Mouse (Mus musculus) cerebellum, adult 2 months (tissue): ENCODE results near the gene Prim2. TPM values are rescaled to one million over a fixed set of nuclear protein-coding genes. Genes with fewer than 3 reads are reported as not detected.

ENCODE experiments used
- DNase-seq, 2 experiments: peaks; one replicate each; pipeline ENCODE4 v3.0.0; 2021
- H3K27ac ChIP-seq: fragments of 200-500 bp; 2 replicates; pipeline ENCODE4 v1.5.1; 2012; ENCODE audit warnings: low read length, control low read depth, inconsistent platforms; ENCODE audit not compliant: insufficient read depth
- H3K27me3 ChIP-seq: fragments of 200-500 bp; 2 replicates; pipeline ENCODE4 v1.6.1; 2012; ENCODE audit warnings: inconsistent platforms, mild to moderate bottlenecking, low read length, moderate library complexity; ENCODE audit not compliant: control insufficient read depth, insufficient read depth
- H3K4me1 ChIP-seq: fragments of 200-500 bp; 2 replicates; pipeline ENCODE4 v1.6.1; 2011; ENCODE audit warnings: low read length; ENCODE audit not compliant: control insufficient read depth, insufficient read depth
- H3K4me3 ChIP-seq: fragments of 200-500 bp; replicated peaks from 2 replicates; pipeline ENCODE3; 2011; ENCODE audit warnings: mild to moderate bottlenecking, low read depth, low read length, control low read depth; ENCODE audit not compliant: insufficient read depth
- CTCF ChIP-seq: fragments of 200-500 bp; IDR thresholded peaks from 2 replicates; pipeline ENCODE4 v1.5.1; 2011; ENCODE audit warnings: low read depth, mild to moderate bottlenecking, control low read depth, low read length, moderate library complexity, borderline replicate concordance; ENCODE audit not compliant: insufficient read depth
- POLR2A ChIP-seq: fragments of 200-500 bp; IDR thresholded peaks from 2 replicates; pipeline ENCODE4 v1.6.1; 2011; ENCODE audit warnings: low read length, control low read depth, borderline replicate concordance; ENCODE audit not compliant: insufficient read depth
- WGBS: fragments of 180-500 bp; shearing (Covaris S2); methylation state at CpG from one replicate; pipeline ENCODE4 v1.1.7; 2018; 5-methylcytosine and 5-hydroxymethylcytosine counted together
- polyA plus RNA-seq: library from polyadenylated mRNA; depleted of rRNA; stranded (reverse); fragments of >200 nt; gene quantifications from 2 replicates; pipeline ENCODE4 v1.2.3, GENCODE M21; 2012

The Prim2 gene
- polyA plus RNA-seq, 1 experiment, result 11.8 TPM

- TF ChIP-seq CTCF, result no peak
- no peak for DNase-seq
- Histone ChIP-seq H3K27me3 (no peaks in the 10 kb centered on the region), H3K4me1 (no peaks in the 10 kb centered on the region), H3K27ac (no peak overlapping the region), H3K4me3 (no peak overlapping the region)
- 97% methylated on average over 5 of the region's 5 CpGs for WGBS
Measured at GRCm38 (mm10) chr1:33488372-33488771, 181.2 kb downstream of the Prim2 start.

GRCm38 (mm10) chr1:33483746-33484145 lies 185.8 kb downstream of the Prim2 start:
- Histone ChIP-seq H3K27me3 (no peaks in the 10 kb centered on the region), H3K27ac (no peak overlapping the region), H3K4me1 (no peaks in the 10 kb centered on the region), H3K4me3 (no peak overlapping the region)
- DNase-seq, result no peak
- 44% methylated on average over 3 of the region's 3 CpGs for WGBS
- TF ChIP-seq POLR2A (no peak), CTCF (no peak)

GRCm38 (mm10) chr1:33480382-33480781 lies 189.2 kb downstream of the Prim2 start:
- Histone ChIP-seq H3K27me3 (no peaks in the 10 kb centered on the region), H3K4me1 (no peaks in the 10 kb centered on the region), H3K4me3 (no peak overlapping the region), H3K27ac (no peak overlapping the region)
- DNase-seq, result no peak
- TF ChIP-seq POLR2A, result no peak
- TF ChIP-seq CTCF, result no peak
- 88% methylated on average over 7 of the region's 7 CpGs for WGBS

GRCm38 (mm10) chr1:33471069-33471468 lies 198.5 kb downstream of the Prim2 start:
- no peak overlapping the region for H3K4me3 ChIP-seq
- 81% methylated on average over 6 of the region's 6 CpGs for WGBS
- H3K27ac ChIP-seq, result no peak overlapping the region
- no peak for DNase-seq
- TF ChIP-seq POLR2A (no peak), CTCF (no peak)
- no peaks in the 10 kb centered on the region for H3K27me3 ChIP-seq
- no peaks in the 10 kb centered on the region for H3K4me1 ChIP-seq

- H3K27ac ChIP-seq, result no peak overlapping the region
Measured at GRCm38 (mm10) chr1:33470222-33470621, 199.4 kb downstream of the Prim2 start.

GRCm38 (mm10) chr1:33464234-33464633 lies 205.4 kb downstream of the Prim2 start:
- DNase-seq, result no peak
- Histone ChIP-seq H3K27me3 (no peaks in the 10 kb centered on the region), H3K27ac (no peak overlapping the region), H3K4me1 (no peaks in the 10 kb centered on the region), H3K4me3 (no peak overlapping the region)
- 72% methylated on average over 5 of the region's 5 CpGs for WGBS
- TF ChIP-seq CTCF, result no peak
- no peak for TF ChIP-seq POLR2A

More at GRCm38 (mm10) chr1:33470222-33470621, 199.4 kb downstream of the Prim2 start:
- H3K4me3 ChIP-seq, result no peak overlapping the region
- 34% methylated on average over 8 of the region's 8 CpGs for WGBS
- no peak for DNase-seq
- TF ChIP-seq POLR2A, result no peak
- TF ChIP-seq CTCF, result no peak
- H3K4me1 ChIP-seq, result no peaks in the 10 kb centered on the region
- no peaks in the 10 kb centered on the region for H3K27me3 ChIP-seq

- 97% methylated on average over 8 of the region's 8 CpGs for WGBS
- H3K27ac ChIP-seq, result no peak overlapping the region
- TF ChIP-seq CTCF, result no peak
- TF ChIP-seq POLR2A, result no peak
- H3K27me3 ChIP-seq, result no peaks in the 10 kb centered on the region
- no peak overlapping the region for H3K4me3 ChIP-seq
- DNase-seq, result no peak
- no peaks in the 10 kb centered on the region for H3K4me1 ChIP-seq
Measured at GRCm38 (mm10) chr1:33460703-33461102, 208.9 kb downstream of the Prim2 start.

- TF ChIP-seq POLR2A, result no peak
- no peak for TF ChIP-seq CTCF
- no peak overlapping the region for H3K4me3 ChIP-seq
- no peak for DNase-seq
- WGBS, result 66% methylated on average over 3 of the region's 3 CpGs
- H3K4me1 ChIP-seq, result no peaks in the 10 kb centered on the region
- no peaks in the 10 kb centered on the region for H3K27me3 ChIP-seq
- H3K27ac ChIP-seq, result no peak overlapping the region
Measured at GRCm38 (mm10) chr1:33460262-33460661, 209.3 kb downstream of the Prim2 start.
